Mouse (Mus musculus) frontal cortex, postnatal 10 days (tissue): ENCODE results near the gene Gm10203.
A peak's percentile ranks its signal among the peaks of the same experiment; 100 is the strongest.
"Not testable (repeated sequence)": the region's sequence is repeated elsewhere in the genome, so short reads cannot be mapped to it uniquely, and the experiment has no call there.

Experiments used
- DNase-seq, 2 experiments: peaks; one replicate each; pipeline ENCODE4 v3.0.0; 2022; ENCODE audit warnings: low spot score in 2 of 2, mixed read lengths in 1 of 2

The Gm10203 gene

GRCm38 (mm10) chr6:149134391-149135150 is 4.6 kb downstream of the Gm10203 start:
- no peak for DNase-seq

- DNase-seq, result no peak
Observed at GRCm38 (mm10) chr6:149135631-149136030, 5.7 kb downstream of the Gm10203 start.

- DNase-seq, result no peak
Observed at GRCm38 (mm10) chr6:149137936-149138335, 8.0 kb downstream of the Gm10203 start.

DNA sequence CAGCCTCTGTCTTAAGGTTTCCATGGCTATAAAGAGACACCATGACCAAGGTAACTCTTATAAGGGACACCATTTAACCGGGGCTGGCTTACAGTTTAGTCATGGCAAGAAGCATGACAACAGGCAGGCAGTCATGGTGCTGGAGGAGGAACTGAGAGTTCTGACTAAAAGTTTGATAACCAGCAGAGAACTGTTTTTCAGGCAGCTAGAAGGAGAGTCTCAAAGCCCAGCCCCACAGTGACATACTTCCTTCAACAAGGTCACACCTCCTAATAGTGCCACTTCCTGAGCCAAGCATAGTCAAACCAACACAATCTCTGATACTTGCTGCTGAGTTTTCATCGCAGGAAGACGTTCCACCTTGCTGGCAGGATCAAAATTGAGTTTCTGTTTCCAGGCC is 9.0 kb downstream of the Gm10203 start:
- DNase-seq, result no peak

- DNase-seq, result no peak
Observed at GRCm38 (mm10) chr6:149139471-149139870, 9.5 kb downstream of the Gm10203 start, which contains the start of gene Etfbkmt. Etfbkmt (plus strand) TSS chr6:149139849.

DNA sequence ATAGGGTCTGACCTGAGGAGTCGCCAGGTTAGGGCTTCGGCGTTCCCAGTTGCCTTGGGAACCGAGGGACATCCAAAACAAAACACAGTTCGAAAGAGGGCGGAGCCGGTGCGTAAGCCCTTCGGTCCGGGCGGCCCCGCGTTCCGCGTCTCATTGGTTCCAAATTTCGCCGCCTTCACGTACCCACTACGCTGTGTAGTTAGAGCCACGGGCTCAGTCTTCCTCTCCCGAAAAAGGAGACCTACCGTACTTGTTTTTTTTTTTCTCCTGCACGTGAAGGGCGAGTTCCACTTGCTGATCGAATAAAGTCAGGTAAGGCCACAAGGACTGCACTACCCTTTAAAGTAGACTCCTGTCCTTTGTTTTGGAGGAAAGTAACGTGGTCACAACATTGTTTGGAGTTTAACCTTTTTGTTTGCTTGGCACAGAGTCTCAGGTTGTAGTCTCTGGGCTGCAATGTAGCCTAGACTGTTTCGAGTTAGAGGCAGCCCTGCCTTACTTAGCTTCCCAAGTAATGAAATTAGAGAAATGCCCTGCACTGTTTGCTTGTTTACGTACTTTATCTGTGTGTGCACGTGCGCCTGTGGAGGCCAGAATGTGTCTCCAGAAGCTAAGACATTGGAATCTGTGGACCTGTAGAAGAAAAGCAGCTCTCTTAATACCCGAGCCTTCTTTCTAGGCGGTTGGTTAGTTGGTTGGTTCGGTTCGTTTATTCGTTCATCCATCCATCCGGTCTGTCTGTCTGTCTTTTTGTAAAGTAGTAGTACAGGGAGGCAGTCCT is 11.6 kb downstream of the Gm10203 start:
- peak; percentile 44 to 68 for DNase-seq

DNA sequence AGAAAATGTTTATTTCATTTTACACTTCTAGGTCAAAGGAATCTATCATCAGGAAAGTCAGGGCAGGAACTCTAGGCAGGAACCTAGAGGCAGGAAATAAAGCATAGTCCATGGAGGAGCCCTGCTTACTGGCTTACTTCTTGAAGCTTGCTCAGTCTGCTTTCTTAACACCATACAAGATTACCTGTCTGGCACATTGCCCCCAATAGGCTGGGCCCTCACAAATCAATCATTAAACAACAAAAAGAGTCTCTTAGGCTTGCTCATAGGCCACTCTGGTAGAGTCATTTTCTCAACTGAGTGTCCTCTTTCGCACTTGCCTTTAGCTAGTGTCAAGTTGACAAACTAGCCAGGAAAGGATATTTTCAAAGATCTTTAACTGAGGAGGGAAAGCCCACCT is 15.2 kb downstream of the Gm10203 start:
- no peak for DNase-seq

DNA sequence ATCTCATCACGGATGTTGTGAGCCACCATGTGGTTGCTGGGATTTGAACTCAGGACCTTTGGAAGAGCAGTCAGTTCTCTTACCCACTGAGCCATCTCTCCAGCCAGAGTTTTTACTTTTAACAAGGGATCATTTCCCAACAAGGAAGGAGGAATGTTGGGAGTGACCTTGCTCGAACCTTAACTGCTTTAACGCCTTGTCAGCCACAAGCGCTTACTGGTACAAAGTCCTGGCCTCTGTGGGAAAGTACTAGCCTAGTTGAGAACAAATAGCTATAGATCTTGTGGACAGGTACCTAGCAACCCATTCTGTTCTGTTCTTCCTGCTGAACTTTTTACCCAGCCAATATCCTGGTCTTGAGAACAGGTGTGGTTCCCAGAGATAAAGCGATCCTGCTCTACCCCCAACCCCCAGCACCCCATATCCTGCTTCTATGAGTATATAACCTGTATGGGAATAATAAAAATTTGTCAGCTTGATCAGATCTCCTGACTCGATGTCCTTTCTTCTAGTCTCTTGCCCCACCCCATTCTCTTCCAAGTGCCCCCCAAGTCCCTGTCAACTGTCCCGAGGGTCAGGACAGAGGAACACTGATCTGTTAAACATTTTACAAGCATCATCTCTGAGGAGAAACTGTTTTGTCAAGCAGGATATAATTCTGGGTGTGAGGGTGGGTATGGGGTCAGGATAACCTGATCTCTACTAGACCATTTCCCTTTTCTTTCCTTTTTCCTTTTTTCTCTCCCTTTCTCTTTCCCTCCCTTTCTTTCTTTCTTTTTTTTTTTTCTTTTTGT is 18.7 kb downstream of the Gm10203 start:
- no peak for DNase-seq

DNA sequence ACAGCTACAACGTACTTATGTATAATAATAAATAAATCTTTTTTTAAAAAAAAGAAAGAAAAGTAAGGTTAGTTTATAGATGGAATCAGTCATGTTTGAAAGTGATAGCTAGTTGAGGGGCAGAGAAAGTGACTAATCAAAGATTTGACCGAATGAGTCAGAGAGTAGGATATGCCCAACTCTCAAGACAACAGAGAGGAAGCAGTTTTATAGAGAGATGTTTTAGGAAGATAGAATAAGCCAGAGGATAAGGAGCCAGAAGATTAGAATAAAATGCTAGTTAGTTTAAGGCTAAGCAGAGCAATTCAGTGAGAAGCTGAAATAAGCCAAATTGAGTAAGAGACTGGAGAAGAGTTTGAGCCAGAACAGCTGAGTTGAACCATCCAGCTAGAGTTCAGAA is 22.1 kb downstream of the Gm10203 start:
- DNase-seq, result no peak

- DNase-seq, result no peak
Observed at GRCm38 (mm10) chr6:149153473-149154115, 23.6 kb downstream of the Gm10203 start.

GRCm38 (mm10) chr6:149154116-149155030 is 24.4 kb downstream of the Gm10203 start:
- no peak for DNase-seq

GRCm38 (mm10) chr6:149155031-149155841 is 25.3 kb downstream of the Gm10203 start:
- DNase-seq, result no peak

DNA sequence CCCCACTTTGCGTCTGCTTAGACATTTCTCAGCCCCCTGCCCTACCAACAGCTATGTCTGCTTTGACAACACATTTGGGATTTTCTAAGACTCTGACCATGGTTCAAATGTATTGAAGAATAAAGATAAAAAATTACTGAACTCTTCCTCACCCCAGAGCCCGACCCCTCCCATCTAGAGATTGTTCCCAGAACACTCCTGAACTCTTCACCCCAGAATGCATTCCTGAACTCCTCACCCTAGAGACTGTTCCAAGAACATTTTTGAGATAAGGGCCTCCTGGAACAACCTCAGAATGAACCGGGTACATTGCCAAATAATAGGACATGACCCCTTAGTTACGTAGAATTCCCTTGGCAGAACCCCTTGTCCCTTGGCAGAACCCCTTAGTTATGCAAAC is 37.1 kb downstream of the Gm10203 start:
- DNase-seq, result not testable (repeated sequence)

GRCm38 (mm10) chr6:149167672-149168071 is 37.7 kb downstream of the Gm10203 start:
- no peak for DNase-seq

GRCm38 (mm10) chr6:149168436-149168835 is 38.5 kb downstream of the Gm10203 start:
- DNase-seq, result no peak

DNA sequence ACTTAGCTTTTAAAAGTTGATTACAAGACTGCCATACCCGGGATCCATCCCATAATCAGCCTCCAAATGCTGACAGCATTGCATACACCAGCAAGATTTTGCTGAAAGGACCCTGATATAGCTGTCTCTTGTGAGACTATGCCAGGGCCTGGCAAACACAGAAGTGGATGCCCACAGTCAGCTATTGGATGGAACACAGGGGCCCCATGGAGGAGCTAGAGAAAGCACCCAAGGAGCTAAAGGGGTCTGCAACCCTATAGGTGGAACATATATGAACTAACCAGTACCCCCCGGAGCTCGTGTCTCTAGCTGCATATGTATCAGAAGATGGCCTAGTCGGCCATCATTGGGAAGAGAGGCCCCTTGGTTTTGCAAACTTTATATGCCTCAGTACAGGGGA is 40.0 kb downstream of the Gm10203 start:
- DNase-seq, result not testable (repeated sequence)

DNA sequence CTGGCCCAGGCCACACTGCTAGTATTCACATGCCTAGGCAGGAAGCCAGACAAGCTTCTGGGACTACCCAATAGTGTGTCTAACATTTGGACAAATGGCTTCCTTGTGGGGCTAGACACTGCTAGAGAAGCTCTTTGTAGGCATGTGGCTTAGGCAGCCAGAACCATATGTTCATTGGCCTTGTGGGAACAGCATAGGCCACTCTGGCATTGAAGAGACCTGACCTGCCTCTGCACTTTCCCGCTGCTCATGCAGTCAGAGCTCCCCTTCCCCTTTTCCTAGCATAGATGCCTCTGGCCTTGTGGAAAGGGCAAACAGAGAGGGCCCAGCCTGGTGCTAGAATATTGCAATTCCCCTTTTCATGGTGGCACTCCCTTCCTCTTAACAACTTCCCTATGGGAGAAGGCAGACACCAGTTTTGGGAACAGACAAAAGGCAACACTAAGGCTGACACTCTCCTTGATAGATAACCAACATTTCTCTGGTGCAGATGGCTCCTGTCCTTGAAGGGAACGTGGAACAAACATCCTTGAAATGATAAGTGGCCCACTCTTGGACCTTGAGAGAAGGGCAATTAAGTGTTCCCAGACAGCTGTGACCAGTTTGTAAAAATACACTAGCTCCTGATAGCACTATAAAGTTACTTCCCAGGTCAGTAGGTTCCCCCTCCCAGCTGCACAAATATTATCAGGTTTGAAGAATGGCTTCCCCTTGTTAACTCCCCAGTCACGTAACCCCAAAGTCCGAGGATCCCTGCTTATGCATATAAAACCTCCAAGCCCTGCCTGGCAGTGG is 44.1 kb downstream of the Gm10203 start:
- no peak for DNase-seq

- DNase-seq, result no peak
Observed at GRCm38 (mm10) chr6:149174932-149175570, 45.1 kb downstream of the Gm10203 start.
